Mouse (Mus musculus) thymus, adult 18-20 months (tissue): ENCODE measurements at regions not wholly inside any gene's neighbourhood (a gene's known extent, or its start where the extent isn't known, plus 50 kb on each side); places are given as distances from the start of the nearest gene placed in this dataset.
"Not testable (repeated sequence)": the region's sequence is repeated elsewhere in the genome, so short reads cannot be mapped to it uniquely, and the experiment has no call there.

ENCODE experiments used
- DNase-seq, 2 experiments: peaks; one replicate each; pipeline ENCODE4 v3.0.0; 2022; ENCODE audit warnings: mixed read lengths in 2 of 2

GRCm38 (mm10) chr2:166309882-166310281 lies 154.4 kb upstream of the Sulf2 start:
- DNase-seq: no peak

GRCm38 (mm10) chr2:166307551-166307950 lies 152.1 kb upstream of the Sulf2 start:
- DNase-seq: no peak

DNA sequence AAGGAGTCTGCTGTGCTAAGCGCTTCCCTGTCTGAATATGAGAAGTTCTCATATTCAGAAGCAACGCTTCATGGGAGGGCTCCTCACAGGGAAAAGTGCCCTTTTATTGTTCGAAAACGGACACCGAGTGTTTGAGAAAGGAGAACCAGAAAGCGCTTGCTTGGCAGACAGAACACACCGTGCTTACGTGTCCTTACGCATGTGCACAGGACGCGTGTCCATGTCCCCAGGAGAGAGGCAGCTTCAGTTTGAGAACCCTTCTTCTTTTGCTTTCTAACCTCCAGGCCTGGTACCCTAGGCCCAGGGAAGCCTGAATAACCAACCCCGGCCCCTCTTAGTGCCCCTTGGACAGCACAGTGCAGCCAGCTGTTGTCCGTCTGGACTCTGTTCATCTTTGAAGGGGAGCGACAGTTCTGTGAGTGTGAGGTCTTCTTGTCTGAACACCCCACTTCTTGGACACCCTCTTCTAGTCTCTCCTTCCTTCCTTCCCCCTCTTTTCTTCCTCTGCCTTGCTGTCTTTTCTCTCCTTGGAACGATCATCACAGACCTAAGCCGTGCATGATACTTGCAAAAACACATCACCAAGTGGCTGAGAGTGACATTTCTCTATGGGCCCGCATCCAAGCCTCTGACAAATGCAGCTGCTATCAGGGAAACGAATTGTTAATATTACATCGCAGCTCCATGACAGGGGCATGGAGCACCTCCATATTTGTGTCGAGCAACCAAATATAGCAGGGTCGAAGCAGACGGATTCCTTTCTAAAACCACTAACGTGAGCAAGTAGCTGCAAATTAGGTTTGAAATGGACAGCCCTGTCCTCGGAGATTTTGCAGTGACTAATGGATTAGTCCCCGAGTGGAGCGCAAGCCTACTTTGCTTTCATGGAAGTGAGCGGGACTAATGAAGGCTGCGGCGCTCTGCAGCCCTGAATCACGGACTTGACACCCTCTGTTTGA lies 149.9 kb upstream of the Sulf2 start:
- no peak for DNase-seq

GRCm38 (mm10) chr2:166303854-166304253 lies 148.4 kb upstream of the Sulf2 start:
- no peak for DNase-seq

DNA sequence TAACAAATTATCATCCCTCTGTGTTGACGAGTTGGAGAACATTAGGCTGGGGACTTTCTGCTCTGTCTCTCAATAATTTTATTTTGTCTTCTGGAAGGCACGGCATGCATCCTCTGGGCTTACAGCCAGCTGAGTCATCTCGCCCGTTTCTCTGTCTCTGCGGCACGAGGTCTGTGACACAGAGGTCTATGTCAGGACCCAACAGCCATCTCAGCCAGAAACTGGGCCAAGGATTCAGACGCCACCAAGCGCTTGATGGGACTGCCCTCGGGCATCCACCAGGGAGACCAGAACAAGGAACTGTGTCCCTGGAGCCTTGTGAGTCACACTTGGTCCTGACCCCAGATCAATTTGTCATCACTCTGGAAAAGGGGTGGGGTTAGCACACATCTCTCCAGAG lies 145.7 kb upstream of the Sulf2 start:
- DNase-seq: no peak

GRCm38 (mm10) chr2:166294672-166295071 lies 139.2 kb upstream of the Sulf2 start:
- no peak for DNase-seq

DNA sequence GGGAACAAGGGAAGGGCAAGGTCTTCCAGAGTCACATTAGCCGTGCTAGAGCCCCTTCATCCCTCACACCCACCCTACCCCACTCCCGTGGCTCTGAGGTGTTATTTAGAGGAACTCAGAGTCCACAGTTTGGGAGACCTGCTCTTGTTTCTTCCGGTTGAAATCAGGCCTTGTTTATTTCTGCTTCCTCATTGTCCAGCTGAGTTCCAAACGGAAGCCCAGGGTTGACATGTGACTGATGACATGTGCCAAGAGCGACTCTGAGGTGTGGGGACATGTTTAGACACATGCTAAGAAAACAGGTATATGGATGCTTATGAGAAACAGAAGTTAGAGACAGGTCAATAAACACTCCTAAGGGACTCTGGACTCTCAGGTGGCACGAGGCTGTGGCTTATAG lies 137.5 kb upstream of the Sulf2 start:
- DNase-seq: no peak

DNA sequence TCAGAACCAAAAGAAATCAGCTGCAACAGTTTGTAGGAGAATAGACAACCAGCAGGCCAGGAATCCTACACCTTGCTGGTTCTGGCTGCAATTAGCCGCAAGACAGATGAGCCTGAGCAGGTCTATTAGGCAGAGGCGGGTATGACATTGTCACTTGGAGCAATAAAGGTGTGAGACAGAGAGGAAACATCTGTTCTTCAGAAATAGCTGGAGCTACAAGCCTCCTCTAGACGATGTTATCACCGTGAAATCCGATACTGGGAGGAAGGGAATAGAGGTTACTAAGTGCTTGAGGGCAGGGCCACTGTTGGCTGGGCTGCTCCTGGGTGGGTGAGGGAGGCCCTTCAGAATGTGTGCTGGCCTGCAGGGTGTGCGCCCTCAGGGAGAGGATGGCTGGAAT lies 135.8 kb upstream of the Sulf2 start:
- no peak for DNase-seq

DNA sequence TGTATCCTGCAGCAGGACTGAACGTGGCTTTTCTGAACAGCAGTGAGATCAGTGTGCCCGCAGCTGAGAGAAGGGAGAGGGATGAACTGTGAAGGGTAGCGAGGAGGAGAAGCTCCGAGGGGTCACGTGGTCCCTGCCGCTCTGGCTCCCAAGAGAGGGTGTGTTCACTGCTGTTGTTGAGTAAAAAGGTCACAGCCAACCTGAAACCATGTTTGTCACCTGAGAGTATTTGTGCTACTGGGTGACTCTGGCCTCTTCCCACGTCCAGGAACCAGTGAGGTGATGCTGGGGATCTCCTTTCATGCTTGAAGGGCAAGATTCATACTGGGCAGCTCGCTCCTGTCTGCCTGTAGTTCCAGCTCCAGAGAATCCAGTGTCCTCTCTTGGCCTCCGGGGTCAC lies 135.4 kb upstream of the Sulf2 start:
- DNase-seq: no peak

DNA sequence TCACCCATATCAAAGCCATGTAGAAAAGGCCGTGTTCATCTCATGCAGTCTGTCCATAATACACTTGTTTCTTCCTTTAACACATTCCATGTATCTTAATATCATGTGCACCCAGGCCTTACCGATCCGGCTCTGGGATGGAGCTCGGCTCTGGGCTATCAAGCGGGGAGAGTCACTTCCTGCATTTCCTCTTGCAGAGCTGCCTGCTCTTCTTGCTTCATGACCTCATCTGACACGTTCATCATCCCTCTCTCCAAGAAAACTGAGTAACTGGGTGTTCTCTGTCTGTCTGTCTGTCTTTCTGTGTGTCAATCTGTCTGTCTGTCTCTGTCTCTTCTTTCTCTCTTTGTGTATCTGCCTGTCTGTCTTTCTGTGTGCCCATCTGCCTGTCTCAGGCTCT lies 133.7 kb upstream of the Sulf2 start:
- no peak for DNase-seq

- DNase-seq: not testable (repeated sequence)
Observed at GRCm38 (mm10) chr2:166281137-166281536, 125.7 kb upstream of the Sulf2 start.

GRCm38 (mm10) chr2:166280651-166281127 lies 125.2 kb upstream of the Sulf2 start:
- DNase-seq: no peak

DNA sequence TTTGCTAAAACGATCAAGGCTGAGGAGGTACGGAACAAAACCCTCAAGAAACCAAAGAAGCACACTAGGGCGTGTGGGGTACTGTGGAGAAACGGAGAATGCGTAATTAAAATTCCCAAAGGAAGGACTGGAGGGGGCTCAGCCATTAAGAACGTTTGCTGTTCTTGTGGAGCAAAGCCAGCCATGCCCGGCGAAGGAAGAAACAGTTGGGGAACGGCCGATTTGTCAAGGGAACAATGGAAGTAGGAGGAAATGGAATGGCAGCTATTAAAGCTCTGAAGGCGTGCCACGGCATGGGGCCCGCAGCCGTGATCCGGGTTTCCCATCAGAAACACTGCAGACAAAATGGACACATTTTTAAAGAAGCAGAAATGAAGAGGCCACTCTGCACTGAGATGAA lies 124.2 kb upstream of the Sulf2 start:
- no peak for DNase-seq

DNA sequence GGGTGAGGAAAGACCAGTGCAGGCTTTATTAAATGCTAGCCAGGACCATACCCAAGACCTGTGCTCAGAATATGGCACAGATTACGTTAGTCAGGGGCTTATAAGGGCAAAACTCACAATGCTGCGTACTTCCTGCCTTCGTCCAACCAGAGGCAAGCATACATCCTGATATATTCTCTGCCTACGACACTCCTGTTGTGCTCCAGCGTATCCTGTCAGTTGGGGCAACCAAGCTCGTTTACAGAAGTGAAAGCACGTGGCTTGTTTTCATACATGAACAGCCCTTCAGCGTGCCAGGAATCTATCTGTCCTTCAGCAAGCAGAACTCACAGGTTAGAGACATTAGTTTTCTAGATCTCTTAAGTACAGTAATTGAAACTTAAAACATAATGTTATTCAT lies 119.9 kb upstream of the Sulf2 start:
- no peak for DNase-seq

DNA sequence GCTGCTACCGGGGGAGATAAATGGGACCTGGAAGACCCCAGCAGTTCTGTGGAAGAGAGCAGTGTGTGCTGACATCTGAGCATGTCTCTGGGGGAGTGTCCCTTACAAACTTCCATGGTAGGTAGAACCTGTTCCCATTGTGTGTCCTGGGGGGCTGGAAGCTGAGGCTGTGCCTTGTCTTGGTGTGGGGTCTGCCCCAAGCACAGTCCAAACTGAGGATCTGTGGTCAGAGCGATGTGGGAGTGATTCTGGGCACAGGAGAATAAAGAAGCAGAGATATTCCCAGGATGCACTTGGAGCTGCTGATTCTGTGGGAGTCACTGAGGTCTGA lies 118.5 kb upstream of the Sulf2 start:
- DNase-seq: no peak

GRCm38 (mm10) chr2:166273312-166274015 lies 118.0 kb upstream of the Sulf2 start:
- no peak for DNase-seq

GRCm38 (mm10) chr2:166272841-166273240 lies 117.4 kb upstream of the Sulf2 start:
- no peak for DNase-seq

GRCm38 (mm10) chr2:166272190-166272543 lies 116.7 kb upstream of the Sulf2 start:
- DNase-seq: no peak

- DNase-seq: no peak
Observed at GRCm38 (mm10) chr2:166271373-166272189, 116.1 kb upstream of the Sulf2 start.

- no peak for DNase-seq
Observed at GRCm38 (mm10) chr2:166270007-166270406, 114.5 kb upstream of the Sulf2 start.

GRCm38 (mm10) chr2:166266915-166267314 lies 111.5 kb upstream of the Sulf2 start:
- DNase-seq: no peak

DNA sequence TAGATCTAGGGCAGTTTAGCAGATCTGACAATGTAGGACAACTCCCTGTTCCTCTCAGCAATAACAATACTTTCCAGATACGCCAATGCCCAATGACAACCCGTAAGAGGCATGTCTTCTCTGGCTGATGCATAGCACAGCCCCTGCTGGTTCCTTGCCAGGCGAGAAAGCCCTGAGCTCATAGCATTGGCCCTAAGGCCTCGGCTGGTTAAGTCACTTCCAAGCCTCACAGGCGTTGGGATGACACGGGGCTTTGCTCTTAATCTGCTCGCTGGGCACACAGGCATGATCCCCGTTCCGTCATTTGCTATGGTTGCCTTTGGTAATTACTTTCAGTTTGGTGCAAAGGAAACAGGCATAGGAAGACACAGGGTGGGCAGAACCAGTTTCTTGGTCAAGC lies 111.0 kb upstream of the Sulf2 start:
- no peak for DNase-seq

GRCm38 (mm10) chr2:166264756-166265155 lies 109.3 kb upstream of the Sulf2 start:
- peak; percentile 19 to 50 for DNase-seq
